Mouse (Mus musculus): ENCODE data around the gene Vnn3. TPM values are rescaled to one million over a fixed set of nuclear protein-coding genes. Genes with fewer than 3 reads are reported as not detected.

The Vnn3 gene
- 0.17 and 0.43 TPM in 2 replicates for polyA plus RNA-seq (2012; ENCODE audit: low replicate concordance)

GRCm38 (mm10) chr10:23851228-23851912, at the start of gene Vnn3:
TSS of gene Vnn3 (plus strand) at chr10:23851462.

GRCm38 (mm10) chr10:23894601-23895349, 43.5 kb downstream of the Vnn3 start, which contains the start of gene Vnn1:
TSS of gene Vnn1 (plus strand) at chr10:23894688.

Other genes with a start within 250 kb of the Vnn3 start
- gene Rps12, start 64.2 kb upstream of the Vnn3 start, polyA plus RNA-seq (2012; ENCODE audit: low replicate concordance): 112 and 1,195 TPM in 2 replicates
- 0.29 and 1.0 TPM in 2 replicates for gene Slc18b1, start 54.5 kb upstream of the Vnn3 start, polyA plus RNA-seq (2012; ENCODE audit: low replicate concordance)
- not detected in 2 replicates for gene Vnn1, start 43.2 kb downstream of the Vnn3 start, polyA plus RNA-seq (2012; ENCODE audit: low replicate concordance)
- not detected in 2 replicates for gene Taar1, start 68.9 kb downstream of the Vnn3 start, polyA plus RNA-seq (2012; ENCODE audit: low replicate concordance)
- gene Taar2, start 87.1 kb downstream of the Vnn3 start, polyA plus RNA-seq (2012; ENCODE audit: low replicate concordance): not detected in 2 replicates
- not detected in 2 replicates for gene Taar3, start 98.1 kb downstream of the Vnn3 start, polyA plus RNA-seq (2012; ENCODE audit: low replicate concordance)
- not detected in 2 replicates for gene Taar4, start 109.0 kb downstream of the Vnn3 start, polyA plus RNA-seq (2012; ENCODE audit: low replicate concordance)
- not detected in 2 replicates for gene Taar5, start 119.2 kb downstream of the Vnn3 start, polyA plus RNA-seq (2012; ENCODE audit: low replicate concordance)
- not detected in 2 replicates for gene Taar6, start 134.2 kb downstream of the Vnn3 start, polyA plus RNA-seq (2012; ENCODE audit: low replicate concordance)
- gene Taar7a, start 142.0 kb downstream of the Vnn3 start, polyA plus RNA-seq (2012; ENCODE audit: low replicate concordance): not detected in 2 replicates
- not detected in 2 replicates for gene Taar7b, start 148.5 kb downstream of the Vnn3 start, polyA plus RNA-seq (2012; ENCODE audit: low replicate concordance)
- gene Taar7d, start 175.8 kb downstream of the Vnn3 start, polyA plus RNA-seq (2012; ENCODE audit: low replicate concordance): not detected in 2 replicates
- gene Taar7e, start 186.2 kb downstream of the Vnn3 start, polyA plus RNA-seq (2012; ENCODE audit: low replicate concordance): not detected in 2 replicates
- gene Taar7f, start 198.0 kb downstream of the Vnn3 start, polyA plus RNA-seq (2012; ENCODE audit: low replicate concordance): not detected in 2 replicates
- not detected in 2 replicates for gene Taar8a, start 225.0 kb downstream of the Vnn3 start, polyA plus RNA-seq (2012; ENCODE audit: low replicate concordance)
- gene Taar8b, start 240.8 kb downstream of the Vnn3 start, polyA plus RNA-seq (2012; ENCODE audit: low replicate concordance): not detected in 2 replicates